Mouse (Mus musculus) hindbrain, embryonic 14.5 days (tissue): ENCODE results near the gene Lrrn4. TPM values are rescaled to one million over a fixed set of nuclear protein-coding genes. Genes with fewer than 3 reads are reported as not detected.

ENCODE experiments used
- ATAC-seq: fragments of 200-750 bp; cut with Nextera tagmentation; 2 replicates; pipeline ENCODE4 v1.8.0; 2017; ENCODE audit warnings: moderate number of reproducible peaks, mild to moderate bottlenecking, moderate TSS enrichment, moderate library complexity; ENCODE audit not compliant: low FRiP score
- DNase-seq: peaks from one replicate; pipeline ENCODE4 v3.0.0-alpha.2; 2015; ENCODE audit warnings: low spot score
- H3K27ac ChIP-seq: fragments of 300-500 bp; sonication (generic); 2 replicates; pipeline ENCODE4 v1.5.1; 2014; ENCODE audit warnings: mild to moderate bottlenecking, moderate library complexity
- H3K27me3 ChIP-seq: fragments of 300-500 bp; sonication (generic); 2 replicates; pipeline ENCODE4 v1.6.1; 2014; ENCODE audit warnings: mild to moderate bottlenecking, low read length, mixed read lengths; ENCODE audit not compliant: control insufficient read depth, insufficient read depth
- H3K36me3 ChIP-seq: fragments of 300-500 bp; sonication (generic); replicated peaks from 2 replicates; pipeline ENCODE4 v1.6.1; 2014; ENCODE audit not compliant: control insufficient read depth, insufficient read depth
- H3K4me1 ChIP-seq: fragments of 300-500 bp; sonication (generic); replicated peaks from 2 replicates; pipeline ENCODE4 v1.6.1; 2014; ENCODE audit warnings: antibody characterized with exemption, low read length, mixed read lengths; ENCODE audit not compliant: control insufficient read depth, insufficient read depth
- H3K4me2 ChIP-seq: fragments of 300-500 bp; sonication (generic); replicated peaks from 2 replicates; pipeline ENCODE4 v1.6.1; 2014; ENCODE audit warnings: mild to moderate bottlenecking, moderate library complexity
- H3K4me3 ChIP-seq: fragments of 300-500 bp; sonication (generic); replicated peaks from 2 replicates; pipeline ENCODE4 v1.5.1; 2014; ENCODE audit warnings: mild to moderate bottlenecking, low read length
- H3K9ac ChIP-seq: fragments of 300-500 bp; sonication (generic); 2 replicates; pipeline ENCODE4 v1.6.1; 2014
- H3K9me3 ChIP-seq: fragments of 300-500 bp; sonication (generic); 2 replicates; pipeline ENCODE4 v1.6.1; 2016; ENCODE audit warnings: low read length; ENCODE audit not compliant: control insufficient read depth
- WGBS: fragments of 180-500 bp; shearing (Covaris S2); extraction: QIAGEN DNeasy Blood & Tissue Kit; methylation state at CpG from one replicate; pipeline ENCODE4 v1.1.7; 2014; 5-methylcytosine and 5-hydroxymethylcytosine counted together
- polyA plus RNA-seq: library from polyadenylated mRNA; unstranded; fragments of >200 nt; fragmentation: Nextera tagmentation; extraction: Ambion mirVana; gene quantifications from 2 replicates; pipeline ENCODE4 v1.2.1, GENCODE M21; 2014

Gene Lrrn4
- polyA plus RNA-seq, 1 experiment from 2014 or later: 0.39 TPM

DNA sequence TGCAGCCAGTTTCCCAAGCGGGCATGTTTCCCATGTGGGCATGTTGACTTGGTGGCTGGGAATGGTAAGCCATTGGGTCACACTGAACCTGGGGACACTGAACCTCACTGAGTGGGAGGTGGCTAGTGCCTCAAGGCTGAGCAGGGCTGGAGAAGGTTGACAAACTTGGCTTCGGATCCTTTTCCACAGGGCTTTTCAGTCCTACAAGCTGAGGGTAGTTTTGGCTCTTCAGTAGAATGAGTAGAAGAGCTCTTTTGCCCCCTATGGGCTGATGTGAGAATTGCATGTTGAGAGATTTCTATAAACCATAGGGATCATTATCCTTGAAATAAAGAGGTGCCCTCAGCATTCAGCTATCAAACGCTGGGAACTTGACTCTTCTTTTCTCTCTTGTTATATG is 22.8 kb upstream of the Lrrn4 start:
- H3K4me2 ChIP-seq: no peak overlapping the region
- no peak overlapping the region for H3K27ac ChIP-seq
- H3K9me3 ChIP-seq: no peaks in the 10 kb centered on the region
- DNase-seq: peak; percentile 84
- H3K27me3 ChIP-seq: no peaks in the 10 kb centered on the region
- no peaks in the 10 kb centered on the region for H3K36me3 ChIP-seq
- ATAC-seq: peak; percentile 53; the same call in 1 of the 2 replicates
- WGBS: 39% methylated on average over 3 of the region's 3 CpGs
- H3K9ac ChIP-seq: no peak overlapping the region
- no peak overlapping the region for H3K4me3 ChIP-seq
- H3K4me1 ChIP-seq: no peaks in the 10 kb centered on the region

DNA sequence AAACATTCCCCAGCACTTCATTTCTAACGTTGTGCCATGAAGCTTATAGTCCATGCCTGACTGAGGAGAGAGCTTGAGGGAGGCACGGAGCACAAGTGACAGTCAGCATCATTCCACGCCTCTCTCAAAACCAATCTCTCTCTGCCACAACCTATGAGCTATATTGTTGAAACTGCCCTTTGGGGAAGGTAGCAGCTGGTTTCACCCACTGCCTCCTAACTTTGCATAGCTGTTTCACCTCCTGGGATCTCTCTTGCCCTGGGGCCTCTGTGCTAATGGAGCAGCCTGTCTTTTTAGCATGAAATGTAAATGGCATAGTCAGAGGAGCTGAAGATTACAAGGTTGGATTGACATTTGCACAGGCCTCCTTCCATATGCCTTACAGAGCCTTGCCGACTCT is 21.4 kb upstream of the Lrrn4 start:
- no peak overlapping the region for H3K27ac ChIP-seq
- H3K36me3 ChIP-seq: no peaks in the 10 kb centered on the region
- no peaks in the 10 kb centered on the region for H3K9me3 ChIP-seq
- H3K4me2 ChIP-seq: no peak overlapping the region
- no peak overlapping the region for H3K9ac ChIP-seq
- no peak overlapping the region for H3K4me3 ChIP-seq
- no peak for ATAC-seq
- no peak for DNase-seq
- H3K4me1 ChIP-seq: no peaks in the 10 kb centered on the region
- WGBS: 54% methylated on average over 4 of the region's 4 CpGs
- H3K27me3 ChIP-seq: no peaks in the 10 kb centered on the region

DNA sequence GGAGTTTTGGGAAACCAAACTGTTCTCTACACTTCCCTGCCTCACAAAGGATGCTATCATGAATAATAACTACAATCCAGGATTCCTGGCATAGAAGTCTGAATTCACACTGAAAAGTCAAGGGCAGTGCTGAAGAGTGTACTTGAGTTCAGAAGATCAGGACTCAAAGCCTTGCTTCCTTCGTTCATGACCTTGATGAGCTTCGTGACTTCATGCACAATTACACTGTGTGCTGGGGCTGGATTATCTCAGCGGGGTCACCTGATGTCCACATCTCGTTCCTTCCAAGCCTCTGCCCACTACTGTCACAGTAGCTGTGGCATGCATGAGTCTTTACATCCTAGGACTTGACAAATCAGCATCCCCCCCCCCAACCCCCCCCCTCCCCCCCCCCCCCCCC is 20.9 kb upstream of the Lrrn4 start:
- no peaks in the 10 kb centered on the region for H3K9me3 ChIP-seq
- no peak overlapping the region for H3K9ac ChIP-seq
- H3K4me3 ChIP-seq: no peak overlapping the region
- no peaks in the 10 kb centered on the region for H3K4me1 ChIP-seq
- ATAC-seq (no peak), DNase-seq (no peak)
- no peak overlapping the region for H3K4me2 ChIP-seq
- H3K36me3 ChIP-seq: no peaks in the 10 kb centered on the region
- 76% methylated on average over 4 of the region's 4 CpGs for WGBS
- no peak overlapping the region for H3K27ac ChIP-seq
- no peaks in the 10 kb centered on the region for H3K27me3 ChIP-seq

DNA sequence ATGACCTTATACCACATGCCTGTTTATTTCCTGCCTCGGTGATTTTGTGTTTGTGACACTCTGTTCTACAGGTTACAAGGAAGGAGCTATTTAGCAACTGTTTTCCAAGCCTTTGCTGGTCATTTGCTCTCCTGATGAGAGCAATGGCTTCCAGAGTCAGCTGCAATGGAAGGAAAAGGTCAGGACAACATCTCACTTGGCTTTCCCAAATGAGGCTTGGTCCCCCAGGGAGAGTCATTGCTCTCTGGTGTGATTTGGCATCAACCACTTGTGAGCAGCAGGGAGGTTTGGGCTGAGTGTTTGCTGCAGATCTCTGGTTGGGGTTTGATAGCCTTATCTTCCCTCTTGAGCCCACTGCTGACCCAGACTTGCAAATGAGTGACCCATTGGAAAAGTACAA is 19.9 kb upstream of the Lrrn4 start:
- Histone ChIP-seq H3K36me3 (no peaks in the 10 kb centered on the region), H3K4me1 (no peaks in the 10 kb centered on the region), H3K9ac (no peak overlapping the region), H3K27ac (no peak overlapping the region), H3K9me3 (no peaks in the 10 kb centered on the region), H3K4me2 (no peak overlapping the region), H3K27me3 (no peaks in the 10 kb centered on the region), H3K4me3 (no peak overlapping the region)
- ATAC-seq (no peak), DNase-seq (no peak)
- 94% methylated on average over 1 of the region's 1 CpGs for WGBS

DNA sequence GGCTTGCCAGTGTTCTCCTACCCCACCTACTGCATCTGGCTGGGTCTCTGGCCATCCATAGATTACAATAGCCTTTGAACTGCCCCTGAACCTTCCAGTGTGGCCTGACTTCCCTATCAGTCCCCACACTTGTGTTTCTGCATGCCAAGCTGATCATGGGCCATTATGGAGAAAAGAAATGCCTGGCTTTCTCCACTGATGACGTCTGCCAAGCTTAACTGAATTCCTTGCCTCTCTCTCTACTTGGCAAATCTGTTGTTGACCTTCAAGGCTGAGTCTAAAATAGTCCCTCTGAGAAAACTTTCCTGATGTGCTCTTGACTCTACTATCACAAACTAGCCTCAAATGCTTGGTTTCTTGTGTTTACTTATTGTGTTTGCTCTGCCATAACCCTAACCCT is 17.5 kb upstream of the Lrrn4 start:
- no peaks in the 10 kb centered on the region for H3K27me3 ChIP-seq
- ATAC-seq (no peak), DNase-seq (no peak)
- 60% methylated on average over 1 of the region's 1 CpGs for WGBS
- H3K4me1 ChIP-seq: no peaks in the 10 kb centered on the region
- H3K9ac ChIP-seq: no peak overlapping the region
- H3K4me3 ChIP-seq: no peak overlapping the region
- no peaks in the 10 kb centered on the region for H3K9me3 ChIP-seq
- H3K36me3 ChIP-seq: no peaks in the 10 kb centered on the region
- no peak overlapping the region for H3K4me2 ChIP-seq
- H3K27ac ChIP-seq: no peak overlapping the region

DNA sequence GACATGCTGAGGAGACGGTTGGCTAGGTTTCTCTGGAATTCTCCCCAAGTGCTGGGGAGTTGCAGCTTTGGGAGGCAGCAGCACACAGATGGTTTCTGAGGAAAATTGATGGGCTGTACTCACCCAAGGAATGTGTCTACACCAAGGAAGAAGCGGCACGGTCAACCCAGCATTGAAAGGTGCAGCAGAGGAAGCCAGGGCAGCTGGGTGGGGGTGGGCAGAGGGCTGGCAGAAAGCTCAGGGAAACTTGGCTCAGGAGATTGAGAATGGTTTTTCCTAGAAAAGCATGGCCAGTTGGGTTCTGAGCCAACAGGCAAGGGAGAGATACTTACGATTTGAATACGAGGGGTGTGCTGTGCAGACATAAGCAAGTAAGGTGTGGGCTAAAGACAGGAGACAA is 13.1 kb upstream of the Lrrn4 start:
- DNase-seq: no peak
- Histone ChIP-seq H3K36me3 (no peaks in the 10 kb centered on the region), H3K4me3 (no peak overlapping the region), H3K27me3 (no peaks in the 10 kb centered on the region), H3K9ac (no peak overlapping the region), H3K27ac (no peak overlapping the region), H3K9me3 (no peaks in the 10 kb centered on the region), H3K4me2 (no peak overlapping the region), H3K4me1 (no peaks in the 10 kb centered on the region)
- no peak for ATAC-seq
- 89% methylated on average over 5 of the region's 5 CpGs for WGBS

DNA sequence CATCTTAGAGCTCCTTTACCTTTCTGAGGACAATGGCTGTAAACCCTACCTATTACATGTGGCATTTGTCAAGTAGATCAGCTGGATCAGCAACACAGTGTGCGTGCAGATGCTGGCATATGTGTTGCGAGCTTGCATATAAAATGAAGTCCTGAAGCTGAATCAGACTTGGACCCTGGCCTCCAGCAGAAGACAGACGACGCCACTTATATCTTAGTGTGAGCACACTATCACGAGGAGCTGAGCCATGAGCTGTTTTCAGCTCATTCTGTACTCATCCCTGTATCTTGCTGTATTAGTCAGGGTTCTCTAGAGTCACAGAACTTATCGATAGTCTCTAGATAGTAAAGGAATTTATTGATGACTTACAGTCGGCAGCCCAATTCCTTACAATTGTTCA is 4.6 kb upstream of the Lrrn4 start:
- Histone ChIP-seq H3K36me3 (no peaks in the 10 kb centered on the region), H3K4me3 (no peak overlapping the region), H3K27me3 (peaks cover 17% of the 10 kb centered on the region), H3K27ac (no peak overlapping the region), H3K9me3 (no peaks in the 10 kb centered on the region), H3K4me1 (0 out of 2 replicates have a peak, but pooled peaks cover 4% of the 10 kb centered on the region), H3K9ac (no peak overlapping the region), H3K4me2 (no peak overlapping the region)
- WGBS: 95% methylated on average over 7 of the region's 7 CpGs
- ATAC-seq (no peak), DNase-seq (no peak)

DNA sequence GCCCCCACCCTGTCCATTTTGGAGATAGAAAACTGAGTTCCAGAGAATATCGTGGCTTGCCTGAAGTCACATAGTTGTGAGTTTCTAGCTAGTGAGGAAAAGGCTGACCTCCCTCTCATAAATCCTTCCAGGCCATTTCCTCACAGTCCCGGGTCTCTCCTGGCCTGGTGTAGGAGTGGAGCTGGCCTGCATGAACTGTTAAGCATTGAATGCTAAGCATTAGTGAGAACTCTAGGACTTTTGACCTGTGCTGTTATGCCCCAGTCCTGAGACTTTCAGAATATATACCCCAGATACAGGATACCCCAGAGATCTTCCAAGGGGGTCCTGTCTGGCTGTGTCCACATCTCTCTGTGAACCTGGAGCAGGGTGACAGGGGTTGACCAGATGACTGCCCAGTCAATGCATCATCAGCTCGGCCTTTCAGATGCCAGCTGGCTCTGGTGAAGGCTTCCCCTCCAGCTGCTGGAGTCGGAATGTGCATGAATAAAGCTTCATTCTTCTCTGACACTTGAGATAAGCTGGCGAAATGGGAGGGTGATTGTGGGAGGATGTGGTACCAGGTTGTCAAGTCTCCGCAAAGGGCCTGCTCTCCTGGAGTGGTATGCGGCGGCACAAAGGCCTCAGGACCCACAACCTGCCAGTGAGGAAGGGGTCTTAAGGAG is 3.7 kb upstream of the Lrrn4 start:
- Histone ChIP-seq H3K27ac (no peak overlapping the region), H3K4me1 (0 out of 2 replicates have a peak, but pooled peaks cover 4% of the 10 kb centered on the region), H3K4me3 (no peak overlapping the region), H3K4me2 (no peak overlapping the region), H3K36me3 (no peaks in the 10 kb centered on the region), H3K27me3 (peaks cover 18% of the 10 kb centered on the region), H3K9ac (no peak overlapping the region), H3K9me3 (no peaks in the 10 kb centered on the region)
- DNase-seq: no peak
- WGBS: 81% methylated on average over 8 of the region's 8 CpGs
- ATAC-seq: no peak

DNA sequence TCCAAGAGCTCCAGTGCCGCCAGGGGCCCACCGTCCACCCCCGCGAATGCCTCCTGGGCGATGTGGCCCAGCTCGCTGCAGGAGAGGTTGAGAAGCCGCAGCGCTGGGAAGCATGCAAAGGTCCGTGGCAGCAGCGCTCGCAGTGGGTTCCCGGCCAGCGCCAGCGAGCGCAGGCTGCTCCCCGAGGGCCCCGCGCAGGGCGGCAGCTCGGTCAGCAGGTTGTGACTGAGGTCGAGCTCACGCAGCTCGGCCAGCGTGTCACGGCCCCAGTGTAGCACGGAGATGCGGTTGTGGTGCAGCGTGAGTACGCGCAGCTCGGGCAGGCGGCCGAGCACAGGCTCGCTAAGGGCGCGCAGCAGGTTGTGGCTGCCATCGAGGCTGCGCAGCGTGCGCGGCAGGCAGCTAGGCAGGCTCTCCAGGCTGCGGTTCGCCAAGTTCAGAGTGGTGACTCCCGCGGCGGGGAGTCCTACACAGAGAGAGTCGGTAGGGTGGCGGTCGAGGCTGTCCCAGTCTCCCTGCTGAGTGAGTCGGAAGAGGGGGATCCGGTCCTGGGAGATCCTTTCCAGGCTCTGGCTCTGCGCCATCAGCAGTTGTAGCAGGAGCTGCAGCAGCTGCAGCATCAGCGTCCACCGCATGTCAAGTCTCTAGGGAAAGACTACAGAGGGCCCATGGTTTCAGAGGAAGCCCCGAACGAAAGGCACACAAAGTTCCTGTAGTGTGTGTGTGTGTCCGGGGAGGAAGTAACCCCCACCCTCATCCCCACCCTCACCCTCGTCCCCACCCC is 1.2 kb downstream of the Lrrn4 start:
- under 1% methylated on average over 58 of the region's 58 CpGs for WGBS
- ATAC-seq (peak; percentile 75), DNase-seq (peak; percentile 65)
- peak overlapping the region; percentile 72 for H3K4me2 ChIP-seq
- peak overlapping the region; percentile 53 for H3K4me3 ChIP-seq
- H3K9me3 ChIP-seq: no peaks in the 10 kb centered on the region
- H3K36me3 ChIP-seq: no peaks in the 10 kb centered on the region
- H3K9ac ChIP-seq: peak overlapping the region; percentile 48
- no peak overlapping the region for H3K27ac ChIP-seq
- peaks cover 9% of the 10 kb centered on the region for H3K4me1 ChIP-seq
- peaks cover 39% of the 10 kb centered on the region for H3K27me3 ChIP-seq
